In the genomic region with DNA sequence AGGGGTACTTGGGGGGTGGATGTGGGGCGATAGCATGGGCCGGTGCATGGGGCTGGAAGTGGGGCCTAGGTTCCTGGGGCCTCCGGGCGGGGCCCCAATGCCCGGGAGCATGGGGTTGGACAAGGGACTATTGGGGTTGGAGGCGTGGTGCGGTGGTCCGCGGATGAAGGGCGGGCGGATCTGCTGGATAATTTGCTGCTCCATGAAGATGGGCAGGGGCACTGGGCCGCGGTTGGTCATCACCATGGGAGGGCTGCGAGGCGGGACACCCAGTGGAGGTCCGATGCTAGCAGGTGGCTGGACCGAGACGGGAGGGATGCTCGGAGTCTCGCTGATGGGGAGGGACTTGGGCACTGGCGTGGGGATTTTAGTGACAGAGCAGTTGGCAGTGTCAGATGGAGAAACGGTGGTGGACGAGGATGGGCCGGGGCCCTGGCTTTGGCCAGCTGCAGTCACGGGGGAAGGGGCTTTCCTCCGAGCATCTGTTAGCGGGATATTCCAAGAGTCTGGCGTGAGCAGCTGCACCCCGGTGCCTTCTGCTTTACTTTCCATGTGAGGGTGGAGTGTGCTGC, we compare ENCODE assay signal across 7 mouse cellular contexts.
DNase-seq lines count a peak whose midpoint lies in the region; ATAC-seq and TF ChIP-seq lines count a peak whose summit lies in the region.

No protein-coding gene starts in this region.

- peak; percentile 3; the same call in 1 of the 2 replicates for ATAC-seq in forebrain, embryonic 13.5 days
- no peak for ATAC-seq in liver, postnatal 0 days
- ATAC-seq in megakaryocyte progenitor cell, adult 5-6 weeks (replicated peaks; ENCODE audit: poor library complexity) = no peak
- no peak for ATAC-seq in erythroid progenitor cell, adult 5-6 weeks (replicated peaks; ENCODE audit: low FRiP score, poor library complexity, severe bottlenecking)

- no peaks in the 10 kb centered on the region for H3K9me3 ChIP-seq in E14TG2a.4 (ENCODE audit: low read length)
- no peaks in the 10 kb centered on the region for H3K9me3 ChIP-seq in forebrain, embryonic 13.5 days (replicated peaks)
- H3K9me3 ChIP-seq in liver, postnatal 0 days (ENCODE audit: low read length) = no peaks in the 10 kb centered on the region

- peak overlapping the region; percentile 76 for H3K4me3 ChIP-seq in E14TG2a.4 (replicated peaks; ENCODE audit: low read length)
- H3K4me3 ChIP-seq in forebrain, embryonic 13.5 days = peak overlapping the region; percentile 55
- H3K4me3 ChIP-seq in liver, postnatal 0 days (ENCODE audit: low read depth, low read length) = peak overlapping the region; percentile 47; the same call in 1 of the 2 replicates

- H3K9ac ChIP-seq in forebrain, embryonic 13.5 days = peak overlapping the region; percentile 73
- H3K9ac ChIP-seq in liver, postnatal 0 days (replicated peaks) = no peak overlapping the region

- DNase-seq in ZHBTc4 (ENCODE audit: low read depth, low spot score) = peak; percentile 21
- no peak for DNase-seq in liver, postnatal 0 days
- DNase-seq in urinary bladder, postnatal 10 days (ENCODE audit: low spot score) = no peak

- H3K27me3 ChIP-seq in E14TG2a.4 (ENCODE audit: insufficient read depth, low read length) = peaks cover 80% of the 10 kb centered on the region
- H3K27me3 ChIP-seq in forebrain, embryonic 13.5 days = peaks cover 34% of the 10 kb centered on the region
- H3K27me3 ChIP-seq in liver, postnatal 0 days (ENCODE audit: insufficient read depth, low read length) = peaks cover 54% of the 10 kb centered on the region

- WGBS in forebrain, embryonic 13.5 days = 3% methylated on average over 29 of the region's 29 CpGs
- 7% methylated on average over 29 of the region's 29 CpGs for WGBS in liver, postnatal 0 days (ENCODE audit: insufficient replicate concordance)

- H3K36me3 ChIP-seq in E14TG2a.4 (ENCODE audit: insufficient read depth, low read length) = no peaks in the 10 kb centered on the region
- no peaks in the 10 kb centered on the region; the same call in 1 of the 2 replicates for H3K36me3 ChIP-seq in forebrain, embryonic 13.5 days (ENCODE audit: poor library complexity, severe bottlenecking)
- H3K36me3 ChIP-seq in liver, postnatal 0 days (replicated peaks; ENCODE audit: insufficient read depth, low read length) = no peaks in the 10 kb centered on the region

- H3K27ac ChIP-seq in forebrain, embryonic 13.5 days = no peak overlapping the region
- no peak overlapping the region for H3K27ac ChIP-seq in liver, postnatal 0 days (ENCODE audit: low read depth)

- H3K4me2 ChIP-seq in forebrain, embryonic 13.5 days = peak overlapping the region; percentile 97
- H3K4me2 ChIP-seq in liver, postnatal 0 days (ENCODE audit: low read depth, low read length) = peak overlapping the region; percentile 71

- no peak for TF ChIP-seq EP300 in liver, postnatal 0 days (IDR thresholded peaks at IDR 0.05; ENCODE audit: low read depth)

- no peak for TF ChIP-seq CTCF in E14TG2a.4 (conservative IDR thresholded peaks at IDR 0.05; ENCODE audit: low read length)
- no peak for TF ChIP-seq CTCF in liver, postnatal 0 days (IDR thresholded peaks at IDR 0.05; ENCODE audit: low read depth)

- H3K4me1 ChIP-seq in E14TG2a.4 (replicated peaks; ENCODE audit: low read depth, low read length) = peaks cover 26% of the 10 kb centered on the region
- peaks cover 31% of the 10 kb centered on the region for H3K4me1 ChIP-seq in forebrain, embryonic 13.5 days
- peaks cover 4% of the 10 kb centered on the region for H3K4me1 ChIP-seq in liver, postnatal 0 days (ENCODE audit: insufficient read depth)
